9 mouse cellular contexts compared by ENCODE assay signal in the genomic region with DNA sequence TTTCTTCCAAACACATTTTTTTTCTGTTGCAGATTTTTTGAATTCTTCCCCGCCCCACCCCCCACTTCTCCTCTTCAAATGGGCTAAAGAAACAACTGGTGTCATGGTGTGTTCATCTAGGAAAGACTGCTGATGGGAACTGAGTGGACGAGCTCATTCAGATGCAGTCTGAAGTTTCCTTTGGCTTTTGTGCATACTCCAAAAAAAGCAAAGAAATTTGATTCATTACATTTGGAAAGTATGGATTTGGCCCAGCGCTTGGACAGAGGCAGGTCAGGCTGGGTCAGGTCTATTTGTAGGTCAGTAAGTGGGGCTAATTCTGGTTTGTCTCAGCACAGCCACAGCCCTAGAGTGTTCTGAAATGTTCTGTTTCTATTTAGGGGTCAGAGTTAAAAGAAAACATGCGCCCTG.
DNase-seq lines count a peak whose midpoint lies in the region; ATAC-seq and TF ChIP-seq lines count a peak whose summit lies in the region.
"Had no signal": no experiment of that assay in that cellular context is flagged by ENCODE, and none has a peak within 500 bp of the region (broad histone marks: within the 10 kb centered on the region; RNA-seq: fewer than 3 reads in every experiment).

No protein-coding gene starts in this region.

- no peaks in the 10 kb centered on the region for H3K9me3 ChIP-seq in kidney, embryonic 16.5 days (ENCODE audit: low read length)
- no peaks in the 10 kb centered on the region for H3K9me3 ChIP-seq in stomach, embryonic 15.5 days
- H3K9me3 ChIP-seq in forebrain, embryonic 11.5 days (ENCODE audit: control insufficient read depth, low read length): no peaks in the 10 kb centered on the region
- H3K9me3 ChIP-seq: midbrain, embryonic 12.5 days had no signal

- peak; percentile 45 for DNase-seq in liver, adult 2 months (ENCODE audit: extremely low read depth, low read depth, low spot score)
- DNase-seq in liver: no peak
- DNase-seq in heart, adult 9 months (ENCODE audit: low spot score in 2 of 2): peak; percentile 67 to 73
- no peak for DNase-seq in frontal cortex, postnatal 25 days (ENCODE audit: low spot score in 2 of 2)
- DNase-seq in forebrain, embryonic 11.5 days (ENCODE audit: low spot score): no peak

- no peaks in the 10 kb centered on the region for H3K36me3 ChIP-seq in liver, adult 2 months (ENCODE audit: control insufficient read depth, insufficient read depth, low read length)
- H3K36me3 ChIP-seq in kidney, embryonic 16.5 days (ENCODE audit: insufficient read depth, low read length): no peaks in the 10 kb centered on the region
- H3K36me3 ChIP-seq in stomach, embryonic 15.5 days: no peaks in the 10 kb centered on the region
- no peaks in the 10 kb centered on the region for H3K36me3 ChIP-seq in forebrain, embryonic 11.5 days (ENCODE audit: control insufficient read depth, insufficient read depth, low read length)
- H3K36me3 ChIP-seq: midbrain, embryonic 12.5 days had no signal

- H3K4me2 ChIP-seq in kidney, embryonic 16.5 days (replicated peaks; ENCODE audit: low read depth, low read length): no peak overlapping the region
- no peak overlapping the region for H3K4me2 ChIP-seq in stomach, embryonic 15.5 days
- H3K4me2 ChIP-seq in forebrain, embryonic 11.5 days (ENCODE audit: low read depth, low read length, severe bottlenecking): no peak overlapping the region
- H3K4me2 ChIP-seq: midbrain, embryonic 12.5 days had no signal

- TF ChIP-seq CTCF in liver, adult 2 months (IDR thresholded peaks at IDR 0.05; ENCODE audit: low read depth, low read length): no peak

- TF ChIP-seq POLR2A in liver, adult 2 months (IDR thresholded peaks at IDR 0.05; ENCODE audit: extremely low read depth, insufficient read depth, low read length): no peak

- H3K4me3 ChIP-seq in liver, adult 2 months (ENCODE audit: insufficient read depth, low read depth, low read length): no peak overlapping the region
- H3K4me3 ChIP-seq in kidney, embryonic 16.5 days (ENCODE audit: low read length): no peak overlapping the region
- no peak overlapping the region for H3K4me3 ChIP-seq in stomach, embryonic 15.5 days (replicated peaks)
- no peak overlapping the region for H3K4me3 ChIP-seq in forebrain, embryonic 11.5 days (ENCODE audit: low read depth, low read length)
- H3K4me3 ChIP-seq: midbrain, embryonic 12.5 days had no signal

- peak; percentile 90 for ATAC-seq in kidney, embryonic 16.5 days (ENCODE audit: low FRiP score, low TSS enrichment)
- peak; percentile 72; the same call in 1 of the 2 replicates for ATAC-seq in stomach, embryonic 15.5 days (ENCODE audit: insufficient read depth, low FRiP score, low read depth)
- no peak for ATAC-seq in forebrain, embryonic 11.5 days (replicated peaks; ENCODE audit: low FRiP score)
- no peak for ATAC-seq in megakaryocyte, adult 5-6 weeks (ENCODE audit: poor library complexity, severe bottlenecking)

- no peak overlapping the region for H3K27ac ChIP-seq in liver, adult 2 months (replicated peaks; ENCODE audit: insufficient read depth, low read depth, low read length)
- peak overlapping the region; percentile 71 for H3K27ac ChIP-seq in kidney, embryonic 16.5 days (ENCODE audit: low read length)
- H3K27ac ChIP-seq in stomach, embryonic 15.5 days: no peak overlapping the region; the same call in 1 of the 2 replicates
- no peak overlapping the region for H3K27ac ChIP-seq in forebrain, embryonic 11.5 days (ENCODE audit: low read depth, low read length)
- H3K27ac ChIP-seq: midbrain, embryonic 12.5 days had no signal

- WGBS in liver, adult 2 months: 54% methylated on average over 4 of the region's 4 CpGs
- WGBS in kidney, embryonic 16.5 days: 54% methylated on average over 4 of the region's 4 CpGs
- 22% methylated on average over 4 of the region's 4 CpGs for WGBS in stomach, embryonic 15.5 days
- WGBS in forebrain, embryonic 11.5 days: 57% methylated on average over 4 of the region's 4 CpGs

- no peaks in the 10 kb centered on the region for H3K79me2 ChIP-seq in liver, adult 2 months (ENCODE audit: control insufficient read depth, insufficient read depth, low read length)

- H3K9ac ChIP-seq in liver, adult 2 months (ENCODE audit: low read depth, low read length): no peak overlapping the region
- no peak overlapping the region for H3K9ac ChIP-seq in kidney, embryonic 16.5 days (replicated peaks; ENCODE audit: low read length)
- H3K9ac ChIP-seq in stomach, embryonic 15.5 days: no peak overlapping the region
- no peak overlapping the region for H3K9ac ChIP-seq in forebrain, embryonic 11.5 days (ENCODE audit: low read length)
- H3K9ac ChIP-seq: midbrain, embryonic 12.5 days had no signal

- H3K27me3 ChIP-seq in liver, adult 2 months (ENCODE audit: control insufficient read depth, insufficient read depth, low read length): no peaks in the 10 kb centered on the region
- no peaks in the 10 kb centered on the region for H3K27me3 ChIP-seq in kidney, embryonic 16.5 days (ENCODE audit: insufficient read depth, low read length)
- H3K27me3 ChIP-seq in stomach, embryonic 15.5 days (replicated peaks): no peaks in the 10 kb centered on the region
- no peaks in the 10 kb centered on the region; the same call in 1 of the 2 replicates for H3K27me3 ChIP-seq in forebrain, embryonic 11.5 days (ENCODE audit: control insufficient read depth, insufficient read depth, low read length)
- H3K27me3 ChIP-seq: midbrain, embryonic 12.5 days had no signal

- no peaks in the 10 kb centered on the region for H3K4me1 ChIP-seq in liver, adult 2 months (ENCODE audit: control insufficient read depth, insufficient read depth, low read length)
- peaks cover 16% of the 10 kb centered on the region for H3K4me1 ChIP-seq in kidney, embryonic 16.5 days (ENCODE audit: insufficient read depth, low read length)
- H3K4me1 ChIP-seq in stomach, embryonic 15.5 days: no peaks in the 10 kb centered on the region
- H3K4me1 ChIP-seq in forebrain, embryonic 11.5 days (replicated peaks; ENCODE audit: control insufficient read depth, insufficient read depth, low read length): peaks cover 3% of the 10 kb centered on the region; the same call in 1 of the 2 replicates

Comparison
In these comparisons a context has a peak if more than half of its experiments do, and no peak if none do; other contexts are left out.
1. DNase-seq: peak in liver, adult 2 months (single experiment) and heart, adult 9 months (2 of 2); none in liver (single experiment), frontal cortex, postnatal 25 days (0 of 2) and forebrain, embryonic 11.5 days (single experiment).
2. ATAC-seq: peak in kidney, embryonic 16.5 days (single experiment) and stomach, embryonic 15.5 days (single experiment); none in forebrain, embryonic 11.5 days (single experiment) and megakaryocyte, adult 5-6 weeks (single experiment).